Mouse (Mus musculus) forebrain, embryonic 11.5 days (tissue): ENCODE measurements around the gene Pde4d. TPM values are rescaled to one million over a fixed set of nuclear protein-coding genes. Genes with fewer than 3 reads are reported as not detected.

ENCODE experiments used
- ATAC-seq: fragments of 200-750 bp; cut with Nextera tagmentation; replicated peaks from 2 replicates; pipeline ENCODE4 v1.8.0; 2017; ENCODE audit warnings: moderate TSS enrichment; ENCODE audit not compliant: low FRiP score
- DNase-seq: peaks from one replicate; pipeline ENCODE4 v3.0.0-alpha.2; 2017; ENCODE audit warnings: low spot score
- H3K27ac ChIP-seq: fragments of 300-500 bp; sonication (generic); 2 replicates; pipeline ENCODE4 v1.5.1; 2014; ENCODE audit warnings: low read depth, low read length
- H3K27me3 ChIP-seq: fragments of 300-500 bp; sonication (generic); 2 replicates; pipeline ENCODE4 v1.6.1; 2014; ENCODE audit warnings: mild to moderate bottlenecking, low read length, mixed read lengths; ENCODE audit not compliant: control insufficient read depth, insufficient read depth
- H3K36me3 ChIP-seq: fragments of 300-500 bp; sonication (generic); 2 replicates; pipeline ENCODE4 v1.6.1; 2014; ENCODE audit warnings: mild to moderate bottlenecking, low read length, moderate library complexity, mixed read lengths; ENCODE audit not compliant: control insufficient read depth, insufficient read depth
- H3K4me1 ChIP-seq: fragments of 300-500 bp; sonication (generic); replicated peaks from 2 replicates; pipeline ENCODE4 v1.6.1; 2014; ENCODE audit warnings: low read length, mixed read lengths; ENCODE audit not compliant: control insufficient read depth, insufficient read depth
- H3K4me2 ChIP-seq: fragments of 300-500 bp; sonication (generic); 2 replicates; pipeline ENCODE4 v1.6.1; 2014; ENCODE audit warnings: low read depth, mild to moderate bottlenecking, low read length, moderate library complexity, mixed read lengths; ENCODE audit not compliant: severe bottlenecking
- H3K4me3 ChIP-seq: fragments of 300-500 bp; sonication (generic); 2 replicates; pipeline ENCODE4 v1.5.1; 2014; ENCODE audit warnings: low read depth, low read length
- H3K9ac ChIP-seq: fragments of 300-500 bp; sonication (generic); 2 replicates; pipeline ENCODE4 v1.6.1; 2014; ENCODE audit warnings: low read length
- H3K9me3 ChIP-seq: fragments of 300-500 bp; sonication (generic); 2 replicates; pipeline ENCODE4 v1.6.1; 2016; ENCODE audit warnings: low read length, mixed read lengths; ENCODE audit not compliant: control insufficient read depth
- WGBS: fragments of 180-500 bp; shearing (Covaris S2); extraction: QIAGEN DNeasy Blood & Tissue Kit; methylation state at CpG from one replicate; pipeline ENCODE4 v1.1.7; 2014; 5-methylcytosine and 5-hydroxymethylcytosine counted together
- polyA plus RNA-seq: library from polyadenylated mRNA; unstranded; fragments of >200 nt; fragmentation: Nextera tagmentation; extraction: Ambion mirVana; gene quantifications from 2 replicates; pipeline ENCODE4 v1.2.1, GENCODE M21; 2014

The Pde4d gene
- polyA plus RNA-seq, 1 experiment from 2014 or later = 11.9 TPM

GRCm38 (mm10) chr13:108820487-108820886, 370.7 kb downstream of the Pde4d start:
- Histone ChIP-seq H3K27me3 (no peaks in the 10 kb centered on the region), H3K4me1 (no peaks in the 10 kb centered on the region), H3K27ac (no peak overlapping the region), H3K4me2 (no peak overlapping the region), H3K9ac (no peak overlapping the region), H3K36me3 (no peaks in the 10 kb centered on the region), H3K4me3 (no peak overlapping the region), H3K9me3 (no peaks in the 10 kb centered on the region)
- DNase-seq (no peak), ATAC-seq (no peak)
- 91% methylated on average over 2 of the region's 2 CpGs for WGBS

- H3K4me3 ChIP-seq = no peak overlapping the region
- no peak overlapping the region for H3K9ac ChIP-seq
- no peaks in the 10 kb centered on the region for H3K27me3 ChIP-seq
- WGBS = 92% methylated on average over 7 of the region's 7 CpGs
- H3K9me3 ChIP-seq = no peaks in the 10 kb centered on the region
- no peak overlapping the region for H3K27ac ChIP-seq
- ATAC-seq = no peak
- no peaks in the 10 kb centered on the region for H3K36me3 ChIP-seq
- DNase-seq = no peak
- no peak overlapping the region for H3K4me2 ChIP-seq
- no peaks in the 10 kb centered on the region for H3K4me1 ChIP-seq
These were observed 371.5 kb downstream of the Pde4d start for GRCm38 (mm10) chr13:108821270-108821669.

GRCm38 (mm10) chr13:108824638-108825310, 375.0 kb downstream of the Pde4d start:
- H3K4me2 ChIP-seq = no peak overlapping the region
- no peak for ATAC-seq
- WGBS = 92% methylated on average over 8 of the region's 8 CpGs
- H3K36me3 ChIP-seq = no peaks in the 10 kb centered on the region
- no peak overlapping the region for H3K4me3 ChIP-seq
- H3K9me3 ChIP-seq = no peaks in the 10 kb centered on the region
- no peak overlapping the region for H3K9ac ChIP-seq
- no peak overlapping the region for H3K27ac ChIP-seq
- H3K27me3 ChIP-seq = no peaks in the 10 kb centered on the region
- no peak for DNase-seq
- H3K4me1 ChIP-seq = no peaks in the 10 kb centered on the region

GRCm38 (mm10) chr13:108825501-108825900, 375.8 kb downstream of the Pde4d start:
- ATAC-seq (no peak), DNase-seq (no peak)
- Histone ChIP-seq H3K4me1 (no peaks in the 10 kb centered on the region), H3K9me3 (no peaks in the 10 kb centered on the region), H3K4me3 (no peak overlapping the region), H3K9ac (no peak overlapping the region), H3K27ac (no peak overlapping the region), H3K27me3 (no peaks in the 10 kb centered on the region), H3K4me2 (no peak overlapping the region), H3K36me3 (no peaks in the 10 kb centered on the region)
- 94% methylated on average over 6 of the region's 6 CpGs for WGBS

- no peak overlapping the region for H3K27ac ChIP-seq
- H3K4me3 ChIP-seq = no peak overlapping the region
- H3K4me2 ChIP-seq = no peak overlapping the region
- 96% methylated on average over 1 of the region's 1 CpGs for WGBS
- no peaks in the 10 kb centered on the region for H3K4me1 ChIP-seq
- no peak overlapping the region for H3K9ac ChIP-seq
- no peaks in the 10 kb centered on the region for H3K27me3 ChIP-seq
- H3K9me3 ChIP-seq = no peaks in the 10 kb centered on the region
- H3K36me3 ChIP-seq = no peaks in the 10 kb centered on the region
- ATAC-seq (no peak), DNase-seq (no peak)
These were observed 384.4 kb downstream of the Pde4d start for GRCm38 (mm10) chr13:108834197-108834596.

GRCm38 (mm10) chr13:108836314-108836713, 386.6 kb downstream of the Pde4d start:
- no peaks in the 10 kb centered on the region for H3K4me1 ChIP-seq
- WGBS = 85% methylated on average over 3 of the region's 3 CpGs
- no peak for DNase-seq
- no peaks in the 10 kb centered on the region for H3K36me3 ChIP-seq
- H3K27me3 ChIP-seq = no peaks in the 10 kb centered on the region
- no peak for ATAC-seq
- no peaks in the 10 kb centered on the region for H3K9me3 ChIP-seq
- no peak overlapping the region for H3K4me3 ChIP-seq
- H3K4me2 ChIP-seq = no peak overlapping the region
- H3K9ac ChIP-seq = no peak overlapping the region
- no peak overlapping the region for H3K27ac ChIP-seq

- Histone ChIP-seq H3K36me3 (no peaks in the 10 kb centered on the region), H3K4me1 (no peaks in the 10 kb centered on the region), H3K27me3 (no peaks in the 10 kb centered on the region), H3K4me2 (no peak overlapping the region), H3K4me3 (no peak overlapping the region), H3K27ac (no peak overlapping the region), H3K9ac (no peak overlapping the region), H3K9me3 (no peaks in the 10 kb centered on the region)
- DNase-seq (no peak), ATAC-seq (no peak)
- WGBS = 73% methylated on average over 7 of the region's 7 CpGs
These were observed 389.4 kb downstream of the Pde4d start for GRCm38 (mm10) chr13:108839142-108839541.

GRCm38 (mm10) chr13:108854090-108854489, 404.3 kb downstream of the Pde4d start:
- H3K9me3 ChIP-seq = no peaks in the 10 kb centered on the region
- H3K4me3 ChIP-seq = no peak overlapping the region
- H3K4me2 ChIP-seq = no peak overlapping the region
- DNase-seq = no peak
- H3K27me3 ChIP-seq = no peaks in the 10 kb centered on the region
- H3K36me3 ChIP-seq = no peaks in the 10 kb centered on the region
- no peak for ATAC-seq
- no peaks in the 10 kb centered on the region for H3K4me1 ChIP-seq
- H3K27ac ChIP-seq = no peak overlapping the region
- 73% methylated on average over 5 of the region's 5 CpGs for WGBS
- no peak overlapping the region for H3K9ac ChIP-seq

GRCm38 (mm10) chr13:108856776-108857435, 407.2 kb downstream of the Pde4d start:
- 86% methylated on average over 6 of the region's 6 CpGs for WGBS
- no peaks in the 10 kb centered on the region for H3K36me3 ChIP-seq

More at GRCm38 (mm10) chr13:108856776-108857435, 407.2 kb downstream of the Pde4d start:
- Histone ChIP-seq H3K4me2 (no peak overlapping the region), H3K4me3 (no peak overlapping the region), H3K9me3 (no peaks in the 10 kb centered on the region), H3K27me3 (no peaks in the 10 kb centered on the region), H3K4me1 (no peaks in the 10 kb centered on the region), H3K27ac (no peak overlapping the region), H3K9ac (no peak overlapping the region)
- no peak for ATAC-seq
- no peak for DNase-seq
